Mouse (Mus musculus) induced T-regulatory cell, adult 2 months (primary cell): ENCODE results near the gene Pde4d.

ENCODE experiments used
- DNase-seq: peaks from one replicate; pipeline ENCODE4 v3.0.0-alpha.2; 2012; ENCODE audit warnings: low read depth

Gene Pde4d

GRCm38 (mm10) chr13:108824638-108825310, 375.0 kb downstream of the Pde4d start:
- DNase-seq: no peak

GRCm38 (mm10) chr13:108825501-108825900, 375.8 kb downstream of the Pde4d start:
- DNase-seq: no peak

- no peak for DNase-seq
Measured at GRCm38 (mm10) chr13:108834197-108834596, 384.4 kb downstream of the Pde4d start.

- no peak for DNase-seq
Measured at GRCm38 (mm10) chr13:108836314-108836713, 386.6 kb downstream of the Pde4d start.

GRCm38 (mm10) chr13:108839142-108839541, 389.4 kb downstream of the Pde4d start:
- no peak for DNase-seq

- DNase-seq: no peak
Measured at GRCm38 (mm10) chr13:108854090-108854489, 404.3 kb downstream of the Pde4d start.

DNA sequence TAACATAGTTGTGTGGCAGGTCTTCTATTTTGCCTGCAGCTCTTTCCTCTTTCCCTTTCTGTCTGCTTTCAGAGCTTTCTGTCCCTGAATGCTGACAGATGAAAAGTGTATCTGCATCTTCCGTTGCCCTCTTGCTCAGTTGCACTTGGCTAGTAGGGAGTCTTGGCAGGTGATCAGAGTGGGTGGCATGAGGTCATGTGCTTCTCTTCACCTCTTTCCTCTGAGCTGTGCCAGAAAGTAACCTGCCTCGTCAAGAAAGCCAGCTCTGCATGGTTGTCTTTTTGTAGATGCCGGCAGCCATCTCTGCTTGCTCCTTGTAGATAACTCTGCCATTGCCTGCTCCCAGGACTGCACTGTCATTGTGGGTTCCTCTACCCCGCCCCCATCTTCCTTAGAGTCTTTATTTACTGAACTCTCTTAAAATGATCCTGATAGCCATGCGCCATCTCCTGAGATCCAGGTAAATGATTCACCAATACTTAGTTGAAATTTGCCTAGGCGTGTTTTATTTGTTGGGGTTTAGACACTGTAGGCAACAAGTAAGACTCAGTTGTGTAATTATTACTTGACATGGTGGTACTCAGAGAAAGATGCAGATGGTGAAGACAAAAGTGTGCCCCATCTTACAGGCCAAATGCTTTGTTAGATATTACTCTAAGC, 407.2 kb downstream of the Pde4d start:
- no peak for DNase-seq

DNA sequence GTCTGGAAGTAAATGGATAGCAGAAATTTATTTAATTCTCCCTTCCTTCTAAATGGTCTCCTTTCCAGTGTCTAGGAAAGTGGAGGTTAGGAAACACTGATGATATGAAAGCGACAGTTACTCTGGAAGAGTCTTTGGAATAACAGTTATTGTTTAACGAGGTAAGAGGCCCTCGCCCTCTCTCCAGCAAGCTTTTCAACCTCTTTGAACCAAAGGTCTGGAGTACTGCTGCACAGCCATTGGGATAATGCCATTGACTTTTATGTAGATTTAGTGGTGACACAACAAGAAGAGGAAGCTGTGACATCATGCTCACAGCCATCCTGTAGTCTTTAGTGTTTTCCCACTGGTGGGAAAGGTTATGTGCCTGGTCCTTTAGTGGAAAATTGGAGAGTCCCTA, 409.6 kb downstream of the Pde4d start:
- no peak for DNase-seq

GRCm38 (mm10) chr13:108860737-108861136, 411.0 kb downstream of the Pde4d start:
- no peak for DNase-seq

GRCm38 (mm10) chr13:108861707-108862106, 412.0 kb downstream of the Pde4d start:
- no peak for DNase-seq

DNA sequence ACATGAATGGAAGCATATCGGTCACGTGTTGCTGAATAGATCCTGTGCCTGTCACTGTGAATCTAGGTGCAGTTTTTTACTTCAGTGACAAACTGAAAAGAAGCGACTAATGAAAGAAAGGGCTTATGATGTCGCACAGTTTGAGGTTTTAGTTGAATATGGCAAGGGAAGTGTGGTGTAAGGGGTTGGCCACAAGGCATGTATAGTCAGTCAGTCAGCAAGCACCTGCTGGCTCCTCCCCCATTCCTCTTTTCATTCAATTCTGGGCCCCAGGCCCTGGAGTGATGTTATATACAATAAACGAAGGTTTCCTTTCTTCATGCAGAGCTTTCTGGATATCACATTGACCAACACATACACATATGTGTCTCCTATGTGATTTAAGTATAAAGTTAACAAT, 412.4 kb downstream of the Pde4d start:
- DNase-seq: no peak

- no peak for DNase-seq
Measured at GRCm38 (mm10) chr13:108900160-108900559, 450.4 kb downstream of the Pde4d start.

- DNase-seq: no peak
Measured at GRCm38 (mm10) chr13:108905121-108905520, 455.4 kb downstream of the Pde4d start.

DNA sequence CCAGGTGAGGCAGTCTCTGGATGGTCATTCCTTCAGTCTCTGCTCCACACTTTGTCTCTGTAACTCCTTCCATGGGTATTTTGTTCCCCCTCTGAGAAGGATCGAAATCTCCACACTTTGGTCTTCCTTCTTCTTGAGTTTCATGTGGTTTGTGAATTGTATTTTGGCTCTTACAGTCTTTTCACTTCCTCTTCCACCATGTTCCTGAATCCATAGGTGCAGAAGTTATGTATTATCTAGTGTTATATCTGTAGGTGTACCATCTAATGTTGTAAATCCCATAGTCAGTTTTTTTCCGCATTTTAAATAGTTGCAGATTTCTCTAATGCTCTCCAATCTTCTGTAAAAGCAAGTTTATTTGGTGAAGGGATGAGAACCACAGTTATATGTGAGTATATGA, 459.4 kb downstream of the Pde4d start:
- DNase-seq: no peak

- no peak for DNase-seq
Measured at GRCm38 (mm10) chr13:108914626-108915025, 464.9 kb downstream of the Pde4d start.

- DNase-seq: no peak
Measured at GRCm38 (mm10) chr13:108921146-108921545, 471.4 kb downstream of the Pde4d start.

GRCm38 (mm10) chr13:108934854-108935253, 485.1 kb downstream of the Pde4d start:
- DNase-seq: no peak

- no peak for DNase-seq
Measured at GRCm38 (mm10) chr13:108937272-108937671, 487.5 kb downstream of the Pde4d start.

DNA sequence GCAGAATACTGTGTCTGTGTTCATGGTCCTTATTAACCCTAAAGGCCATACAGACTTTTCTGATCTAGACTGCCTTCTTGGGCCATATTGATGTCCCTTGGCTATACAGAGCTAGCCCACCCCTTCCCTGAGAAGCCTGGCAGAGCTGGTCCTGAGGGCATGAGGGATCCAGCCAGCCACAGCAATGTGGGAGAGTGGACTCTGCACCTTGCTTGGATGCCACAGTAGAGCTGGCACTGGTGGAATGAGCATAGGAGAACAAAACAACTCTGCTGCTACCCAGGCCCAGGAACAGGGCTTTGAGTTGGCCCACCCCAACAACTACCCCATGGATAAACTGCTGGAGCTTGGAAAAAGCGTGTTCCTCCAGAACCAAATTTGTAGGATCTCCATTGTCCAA, 503.2 kb downstream of the Pde4d start:
- DNase-seq: no peak

DNA sequence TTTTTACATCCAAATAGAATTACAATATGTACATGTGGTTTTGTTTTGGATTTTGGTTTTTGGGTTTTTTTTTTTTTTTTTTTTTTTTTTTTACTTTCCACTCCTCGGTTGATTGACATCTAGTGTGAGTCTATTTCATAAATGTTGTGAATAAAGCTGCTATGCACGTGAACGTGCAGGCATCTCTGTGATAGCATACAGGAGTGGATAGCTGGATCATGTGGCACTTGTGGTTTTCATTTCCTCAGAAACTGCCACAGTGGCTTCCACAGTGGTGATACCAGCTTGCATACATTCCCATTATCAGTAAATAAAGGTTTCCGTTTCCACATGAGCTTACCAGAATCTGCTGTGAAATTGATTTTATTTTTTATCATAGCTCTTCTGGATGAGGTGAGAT, 506.3 kb downstream of the Pde4d start:
- DNase-seq: no peak

DNA sequence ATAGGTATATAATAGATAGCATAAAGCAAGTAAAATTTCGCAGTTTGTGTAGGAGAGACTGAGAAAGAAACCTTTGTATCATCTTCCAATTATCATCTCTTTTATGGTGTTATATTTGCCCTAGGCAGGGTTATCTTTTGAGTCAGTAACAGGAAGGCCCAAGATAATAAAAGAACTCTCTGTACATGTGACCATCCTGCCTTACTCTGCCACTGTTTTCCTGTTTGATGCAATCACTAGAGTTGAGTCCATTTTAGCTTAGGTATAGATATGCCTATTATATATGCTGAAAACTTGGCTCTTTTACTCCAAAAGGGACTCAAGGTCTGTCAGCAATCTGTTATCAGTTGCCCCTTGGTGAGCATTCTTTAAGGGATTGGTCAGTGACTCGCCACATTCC, 514.3 kb downstream of the Pde4d start:
- DNase-seq: no peak

DNA sequence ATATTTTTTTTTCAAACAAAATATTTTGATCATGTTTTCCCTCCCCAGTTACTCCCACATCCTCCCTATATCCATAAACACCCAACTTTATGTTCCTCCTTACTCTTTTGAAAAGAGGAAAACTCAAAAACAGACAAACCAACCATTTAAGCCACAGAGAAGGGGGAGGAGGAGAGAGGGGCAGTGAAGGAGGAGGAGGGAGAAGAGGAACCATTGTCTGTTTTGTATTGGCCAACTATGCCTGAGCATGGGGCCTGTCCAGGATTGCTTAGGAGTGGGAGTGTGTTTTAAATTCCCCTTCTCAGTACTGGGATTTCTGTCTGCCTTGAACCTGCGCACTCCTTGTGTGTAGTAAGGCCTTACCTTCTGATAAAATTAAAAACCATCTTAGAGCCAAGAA, 531.4 kb downstream of the Pde4d start:
- DNase-seq: no peak

DNA sequence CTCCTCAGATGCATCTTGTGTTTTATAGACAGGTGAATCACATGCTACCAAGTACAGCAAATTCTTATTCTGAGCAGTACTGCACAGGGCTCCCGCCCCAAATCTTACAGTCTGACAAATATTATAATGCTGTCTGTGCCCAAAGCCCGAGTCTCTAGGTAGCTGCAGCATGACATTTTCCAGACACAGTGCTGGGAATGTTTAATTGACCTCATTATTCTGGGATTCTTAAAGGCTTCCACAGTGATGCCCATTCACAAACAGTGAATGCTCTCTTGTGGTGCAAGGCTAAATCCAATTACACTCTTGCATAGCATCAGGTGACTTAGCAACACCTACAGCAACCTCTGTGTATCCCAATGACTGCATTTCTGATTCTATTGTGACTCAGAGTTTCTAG, 549.0 kb downstream of the Pde4d start:
- no peak for DNase-seq

GRCm38 (mm10) chr13:109024703-109025102, 575.0 kb downstream of the Pde4d start:
- no peak for DNase-seq
